Mouse (Mus musculus): Measurements from ENCODE around the gene B230104I21Rik.

DNA sequence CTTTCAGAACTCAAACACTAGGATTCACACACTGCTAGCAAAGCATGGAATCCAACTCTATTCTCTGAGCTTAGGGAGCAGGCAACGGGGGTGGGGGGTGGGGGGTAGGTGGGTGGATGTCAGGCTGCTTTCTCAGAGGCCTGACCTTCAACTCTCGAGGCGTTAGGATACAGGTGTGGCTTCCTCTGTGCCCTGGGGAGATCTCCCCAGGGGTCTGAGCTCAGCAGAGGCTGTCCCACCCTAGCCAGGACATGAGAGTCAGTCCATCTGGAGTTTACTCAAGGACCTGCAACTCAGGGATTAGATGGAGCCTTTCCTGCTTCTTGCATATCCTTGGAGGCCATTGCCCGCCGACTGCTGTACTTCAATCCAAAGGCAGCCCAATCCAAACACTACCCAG lies 33.2 kb downstream of the B230104I21Rik start:
- TF ChIP-seq CTCF (IDR thresholded peaks at IDR 0.05) (no peak), EP300 (IDR thresholded peaks at IDR 0.05) (no peak)
